Mouse (Mus musculus) testis, adult 2 months (tissue): Measurements from ENCODE around the gene D10Wsu102e.

Experiments
- CTCF ChIP-seq: fragments of 200-500 bp; IDR thresholded peaks from 2 replicates; pipeline ENCODE4 v1.5.1; 2012; ENCODE audit warnings: low read depth, mild to moderate bottlenecking, inconsistent platforms, low read length, moderate library complexity; ENCODE audit not compliant: control insufficient read depth, insufficient read depth, insufficient replicate concordance
- POLR2A ChIP-seq: fragments of 200-500 bp; IDR thresholded peaks from 2 replicates; pipeline ENCODE4 v1.6.1; 2012; ENCODE audit warnings: low read depth, mild to moderate bottlenecking, inconsistent platforms, low read length, moderate library complexity; ENCODE audit not compliant: control insufficient read depth

DNA sequence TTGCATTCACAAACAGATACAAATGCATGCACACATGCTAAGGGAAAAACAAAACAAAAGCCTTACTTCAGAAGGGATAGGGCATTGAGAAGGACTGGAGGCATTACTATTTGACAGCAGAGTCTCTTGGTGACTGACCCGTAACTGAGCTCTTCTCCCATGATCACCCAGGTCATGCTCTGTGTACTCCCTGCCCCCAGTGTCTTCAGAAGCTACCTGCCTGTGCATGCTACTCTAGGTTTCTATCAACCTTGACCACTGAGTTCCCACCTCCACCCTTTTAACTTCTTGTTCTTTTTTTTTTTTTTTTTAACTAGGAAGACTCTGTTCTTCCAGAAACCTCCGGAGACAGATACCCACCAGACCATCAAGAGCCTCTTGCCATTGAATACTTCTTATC is 9.3 kb upstream of the D10Wsu102e start:
- no peak for TF ChIP-seq POLR2A
- TF ChIP-seq CTCF: no peak
